Mouse (Mus musculus): Measurements from ENCODE around the gene Gp9. TPM values are rescaled to one million over a fixed set of nuclear protein-coding genes. Genes with fewer than 3 reads are reported as not detected.

Gene Gp9
- total and polyA plus RNA-seq, 3 experiments = 0.94 to 9.9 (median 5.8) TPM

- Histone ChIP-seq H3K79me2 (replicated peaks; ENCODE audit: control insufficient read depth, insufficient read depth, low read length) (no peaks in the 10 kb centered on the region), H3K9ac (ENCODE audit: low read depth, low read length) (no peak overlapping the region), H3K27me3 (ENCODE audit: control insufficient read depth, insufficient read depth, low read length) (no peaks in the 10 kb centered on the region), H3K36me3 (ENCODE audit: control insufficient read depth, insufficient read depth, low read length) (no peaks in the 10 kb centered on the region), H3K4me1 (ENCODE audit: control insufficient read depth, insufficient read depth, low read length) (peaks cover 4% of the 10 kb centered on the region), H3K27ac (no peak overlapping the region), H3K4me3 (no peak overlapping the region)
- no peak for DNase-seq
- TF ChIP-seq EP300 (IDR thresholded peaks at IDR 0.05; ENCODE audit: insufficient read depth, low read depth, low read length) (no peak), CTCF (IDR thresholded peaks at IDR 0.05) (no peak), POLR2A (IDR thresholded peaks at IDR 0.05; ENCODE audit: insufficient read depth, low read depth, low read length) (no peak)
- WGBS = 75% methylated on average over 5 of the region's 5 CpGs
- intact Hi-C loops (cut with DNase I) = no loop called here
Observed at GRCm38 (mm10) chr6:87786621-87787020, 8.7 kb downstream of the Gp9 start.

GRCm38 (mm10) chr6:87787108-87787890 lies 9.4 kb downstream of the Gp9 start:
- H3K4me1 ChIP-seq (ENCODE audit: control insufficient read depth, insufficient read depth, low read length) = peaks cover 4% of the 10 kb centered on the region
- no peak overlapping the region for H3K4me3 ChIP-seq
- WGBS = 62% methylated on average over 6 of the region's 6 CpGs
- no peaks in the 10 kb centered on the region for H3K27me3 ChIP-seq (ENCODE audit: control insufficient read depth, insufficient read depth, low read length)
- no peaks in the 10 kb centered on the region for H3K79me2 ChIP-seq (replicated peaks; ENCODE audit: control insufficient read depth, insufficient read depth, low read length)
- no peak overlapping the region for H3K27ac ChIP-seq
- no peaks in the 10 kb centered on the region for H3K36me3 ChIP-seq (ENCODE audit: control insufficient read depth, insufficient read depth, low read length)
- peak in 1 of 2 experiments; percentile 45 for DNase-seq
- intact Hi-C loops (cut with DNase I) = no loop called here
- no peak for TF ChIP-seq EP300 (IDR thresholded peaks at IDR 0.05; ENCODE audit: insufficient read depth, low read depth, low read length)
- TF ChIP-seq CTCF (IDR thresholded peaks at IDR 0.05) = no peak
- H3K9ac ChIP-seq (ENCODE audit: low read depth, low read length) = no peak overlapping the region

- H3K79me2 ChIP-seq (replicated peaks; ENCODE audit: control insufficient read depth, insufficient read depth, low read length) = no peaks in the 10 kb centered on the region
- no peak overlapping the region for H3K9ac ChIP-seq (ENCODE audit: low read depth, low read length)
- H3K36me3 ChIP-seq (ENCODE audit: control insufficient read depth, insufficient read depth, low read length) = no peaks in the 10 kb centered on the region
- 91% methylated on average over 9 of the region's 9 CpGs for WGBS
- intact Hi-C loops (cut with DNase I) = no loop called here
- H3K4me3 ChIP-seq = no peak overlapping the region
- H3K27ac ChIP-seq = no peak overlapping the region
- H3K27me3 ChIP-seq (ENCODE audit: control insufficient read depth, insufficient read depth, low read length) = no peaks in the 10 kb centered on the region
- H3K4me1 ChIP-seq (ENCODE audit: control insufficient read depth, insufficient read depth, low read length) = peaks cover 4% of the 10 kb centered on the region
- TF ChIP-seq POLR2A (IDR thresholded peaks at IDR 0.05; ENCODE audit: insufficient read depth, low read depth, low read length) (no peak), CTCF (IDR thresholded peaks at IDR 0.05) (no peak), EP300 (IDR thresholded peaks at IDR 0.05; ENCODE audit: insufficient read depth, low read depth, low read length) (no peak)
- no peak for DNase-seq
Observed at GRCm38 (mm10) chr6:87788266-87788895, 10.5 kb downstream of the Gp9 start.

- Histone ChIP-seq H3K4me1 (ENCODE audit: control insufficient read depth, insufficient read depth, low read length) (peaks cover 4% of the 10 kb centered on the region), H3K79me2 (replicated peaks; ENCODE audit: control insufficient read depth, insufficient read depth, low read length) (no peaks in the 10 kb centered on the region), H3K9ac (ENCODE audit: low read depth, low read length) (no peak overlapping the region), H3K36me3 (ENCODE audit: control insufficient read depth, insufficient read depth, low read length) (no peaks in the 10 kb centered on the region), H3K27ac (no peak overlapping the region), H3K27me3 (ENCODE audit: control insufficient read depth, insufficient read depth, low read length) (no peaks in the 10 kb centered on the region), H3K4me3 (no peak overlapping the region)
- WGBS = 30% methylated on average over 5 of the region's 5 CpGs
- DNase-seq = peak in 1 of 2 experiments; percentile 42
- TF ChIP-seq EP300 (IDR thresholded peaks at IDR 0.05; ENCODE audit: insufficient read depth, low read depth, low read length) (no peak), POLR2A (IDR thresholded peaks at IDR 0.05; ENCODE audit: insufficient read depth, low read depth, low read length) (no peak), CTCF (IDR thresholded peaks at IDR 0.05) (no peak)
- intact Hi-C loops (cut with DNase I) = no loop called here
Observed at GRCm38 (mm10) chr6:87788896-87789587, 11.2 kb downstream of the Gp9 start.

- Histone ChIP-seq H3K4me1 (ENCODE audit: control insufficient read depth, insufficient read depth, low read length) (peaks cover 4% of the 10 kb centered on the region), H3K79me2 (replicated peaks; ENCODE audit: control insufficient read depth, insufficient read depth, low read length) (no peaks in the 10 kb centered on the region), H3K4me3 (no peak overlapping the region), H3K27me3 (ENCODE audit: control insufficient read depth, insufficient read depth, low read length) (no peaks in the 10 kb centered on the region), H3K36me3 (ENCODE audit: control insufficient read depth, insufficient read depth, low read length) (no peaks in the 10 kb centered on the region), H3K27ac (no peak overlapping the region), H3K9ac (ENCODE audit: low read depth, low read length) (no peak overlapping the region)
- intact Hi-C loops (cut with DNase I) = no loop called here
- DNase-seq = no peak
- 83% methylated on average over 6 of the region's 6 CpGs for WGBS
- TF ChIP-seq POLR2A (IDR thresholded peaks at IDR 0.05; ENCODE audit: insufficient read depth, low read depth, low read length) = no peak
- TF ChIP-seq EP300 (IDR thresholded peaks at IDR 0.05; ENCODE audit: insufficient read depth, low read depth, low read length) = no peak
- TF ChIP-seq CTCF (IDR thresholded peaks at IDR 0.05) = no peak
Observed at GRCm38 (mm10) chr6:87789791-87790190, 11.9 kb downstream of the Gp9 start.
